Mouse (Mus musculus): Measurements from ENCODE around the gene Nup107.

GRCm38 (mm10) chr10:117703506-117703905 lies 89.0 kb downstream of the Nup107 start:
- no peak for TF ChIP-seq EP300 (IDR thresholded peaks at IDR 0.05; ENCODE audit: low read length)
- TF ChIP-seq NELFE (IDR thresholded peaks at IDR 0.05; ENCODE audit: low read depth, low read length), result no peak
- no peak for TF ChIP-seq CTCF (conservative IDR thresholded peaks at IDR 0.05 in 1 of 2, IDR thresholded peaks at IDR 0.05 in 1 of 2; ENCODE audit: low read depth in 2 of 2, low read length in 2 of 2)
- TF ChIP-seq POLR2AphosphoS2 (IDR thresholded peaks at IDR 0.05; ENCODE audit: low read depth, low read length), result 0 out of 2 replicates have a peak, but pooled peaks have one; percentile 59
- no peak for TF ChIP-seq RAD21 (IDR thresholded peaks at IDR 0.05; ENCODE audit: low read depth, low read length)
- no peak; the same call in 1 of the 2 replicates for TF ChIP-seq POLR2A (IDR thresholded peaks at IDR 0.05; ENCODE audit: low read depth, low read length)
- TF ChIP-seq HCFC1 (IDR thresholded peaks at IDR 0.05; ENCODE audit: low read depth, low read length), result no peak
- no peak for TF ChIP-seq USF1 (IDR thresholded peaks at IDR 0.05; ENCODE audit: low read depth, low read length)
- TF ChIP-seq MXI1 (IDR thresholded peaks at IDR 0.05; ENCODE audit: low read depth, low read length), result no peak
- no peak for TF ChIP-seq ZKSCAN1 (IDR thresholded peaks at IDR 0.05; ENCODE audit: borderline replicate concordance, low read depth, low read length)
- no peak for TF ChIP-seq ZMIZ1 (IDR thresholded peaks at IDR 0.05; ENCODE audit: low read depth, low read length)
- no peak for TF ChIP-seq MAFK (IDR thresholded peaks at IDR 0.05; ENCODE audit: insufficient replicate concordance, low read length)
- TF ChIP-seq MEF2A (IDR thresholded peaks at IDR 0.05; ENCODE audit: borderline replicate concordance, low read depth, low read length), result no peak
- no peak for TF ChIP-seq CHD1 (IDR thresholded peaks at IDR 0.05; ENCODE audit: low read depth, low read length)

All from CH12.LX (cell line).